Mouse (Mus musculus) G1E (cell line): ENCODE data around the gene Hist2h4. TPM values are rescaled to one million over a fixed set of nuclear protein-coding genes. Genes with fewer than 3 reads are reported as not detected.
"Not testable (repeated sequence)": the region's sequence is repeated elsewhere in the genome, so short reads cannot be mapped to it uniquely, and the experiment has no call there.

Source experiments
- ATAC-seq: 2 replicates; pipeline ENCODE4 v1.8.0; 2016; ENCODE audit warnings: mild to moderate bottlenecking; ENCODE audit not compliant: insufficient number of reproducible peaks, poor library complexity, low FRiP score, severe bottlenecking; ENCODE audit errors: extremely low read depth
- DNase-seq: peaks from one replicate; pipeline ENCODE4 v3.0.0; 2012; ENCODE audit warnings: low spot score
- H3K27me3 ChIP-seq: 2 replicates; pipeline ENCODE4 v1.6.1; 2012; ENCODE audit warnings: mild to moderate bottlenecking, low read length, inconsistent platforms; ENCODE audit not compliant: insufficient read depth
- H3K36me3 ChIP-seq: replicated peaks from 2 replicates; pipeline ENCODE3; 2012; ENCODE audit warnings: mild to moderate bottlenecking, inconsistent platforms
- H3K4me1 ChIP-seq: 2 replicates; pipeline ENCODE4 v1.6.1; 2012; ENCODE audit warnings: low read depth, low read length, inconsistent platforms, mixed read lengths; ENCODE audit not compliant: insufficient read depth
- H3K4me3 ChIP-seq: 2 replicates; pipeline ENCODE4 v1.5.1; 2012; ENCODE audit warnings: low read depth, mild to moderate bottlenecking, inconsistent platforms, low read length, moderate library complexity, mixed read lengths
- H3K9me3 ChIP-seq: replicated peaks from 2 replicates; pipeline ENCODE4 v1.6.1; 2012; ENCODE audit warnings: inconsistent platforms
- CTCF ChIP-seq: IDR thresholded peaks from 2 replicates; pipeline ENCODE4 v1.5.1; 2012; ENCODE audit warnings: low read depth, low read length, inconsistent platforms, mixed read lengths
- GATA1 ChIP-seq: IDR thresholded peaks from 2 replicates; pipeline ENCODE4 v1.6.1; 2012; ENCODE audit warnings: borderline replicate concordance, low read length, inconsistent platforms, mixed read lengths
- GATA2 ChIP-seq: IDR thresholded peaks from 2 replicates; pipeline ENCODE4 v1.6.1; 2012; ENCODE audit warnings: low read depth, low read length, inconsistent platforms, borderline replicate concordance
- POLR2AphosphoS5 ChIP-seq: IDR thresholded peaks from 2 replicates; pipeline ENCODE4 v1.6.1; 2012; ENCODE audit warnings: low read depth, low read length, inconsistent platforms; ENCODE audit not compliant: insufficient replicate concordance
- TAL1 ChIP-seq: conservative IDR thresholded peaks from 2 replicates; pipeline ENCODE4 v1.6.1; 2012; ENCODE audit warnings: low read depth, low read length, inconsistent platforms, mixed read lengths
- polyA plus RNA-seq: library from polyadenylated mRNA; stranded (reverse); fragments of >175 nt; gene quantifications from 2 replicates; pipeline ENCODE4 v1.2.3, GENCODE M21; 2012
- total RNA-seq, 2 experiments: library from RNA; stranded (forward) in 1 of 2; stranded (reverse) in 1 of 2; fragments of 200-1000 nt in 1 of 2; fragments of >200 nt in 1 of 2; fragmentation: Nextera tagmentation in 1 of 2; gene quantifications; 2 replicates each; pipeline ENCODE4 v1.2.3; 2014 to 2017

The Hist2h4 gene
- total and polyA plus RNA-seq, 3 experiments: 1.8 to 490 (median 93.8) TPM

GRCm38 (mm10) chr3:96287334-96287733, 24.2 kb upstream of the Hist2h4 start:
- peak; percentile 44; the same call in 1 of the 2 replicates for TF ChIP-seq CTCF
- not testable (repeated sequence) for DNase-seq, ATAC-seq, H3K4me1 ChIP-seq, H3K36me3 ChIP-seq, H3K4me3 ChIP-seq, H3K9me3 ChIP-seq
- peaks cover 18% of the 10 kb centered on the region for H3K27me3 ChIP-seq

GRCm38 (mm10) chr3:96284457-96284856, 21.3 kb upstream of the Hist2h4 start:
- H3K4me1 ChIP-seq: no peaks in the 10 kb centered on the region; the same call in 1 of the 2 replicates
- no peak for ATAC-seq
- no peaks in the 10 kb centered on the region for H3K36me3 ChIP-seq
- no peak overlapping the region for H3K4me3 ChIP-seq
- DNase-seq: no peak
- H3K9me3 ChIP-seq: peaks cover 4% of the 10 kb centered on the region; the same call in 1 of the 2 replicates
- TF ChIP-seq GATA2: no peak
- TF ChIP-seq GATA1: no peak
- TF ChIP-seq TAL1: no peak
- TF ChIP-seq POLR2AphosphoS5: no peak
- no peak for TF ChIP-seq CTCF
- peaks cover 24% of the 10 kb centered on the region for H3K27me3 ChIP-seq

- TF ChIP-seq CTCF (no peak), GATA2 (no peak), POLR2AphosphoS5 (no peak), GATA1 (no peak), TAL1 (no peak)
- peaks cover 20% of the 10 kb centered on the region for H3K27me3 ChIP-seq
- H3K9me3 ChIP-seq: no peaks in the 10 kb centered on the region
- no peaks in the 10 kb centered on the region for H3K36me3 ChIP-seq
- H3K4me1 ChIP-seq: peaks cover 22% of the 10 kb centered on the region
- H3K4me3 ChIP-seq: no peak overlapping the region
- no peak for DNase-seq
- no peak for ATAC-seq
These were observed 17.5 kb upstream of the Hist2h4 start for GRCm38 (mm10) chr3:96280660-96281059.

GRCm38 (mm10) chr3:96277800-96278624, 14.9 kb upstream of the Hist2h4 start:
- TF ChIP-seq POLR2AphosphoS5 (no peak), CTCF (peak; percentile 74; the same call in 1 of the 2 replicates)
- peak; percentile 66 for ATAC-seq
- Histone ChIP-seq H3K36me3 (no peaks in the 10 kb centered on the region), H3K9me3 (no peaks in the 10 kb centered on the region), H3K27me3 (peaks cover 8% of the 10 kb centered on the region; the same call in 1 of the 2 replicates), H3K4me3 (peak overlapping the region; percentile 71), H3K4me1 (peaks cover 34% of the 10 kb centered on the region)
- peak; percentile 85 for DNase-seq

- no peaks in the 10 kb centered on the region for H3K36me3 ChIP-seq
- no peak for TF ChIP-seq CTCF
- no peak for TF ChIP-seq POLR2AphosphoS5
- TF ChIP-seq TAL1: no peak
- H3K27me3 ChIP-seq: peaks cover 6% of the 10 kb centered on the region; the same call in 1 of the 2 replicates
- no peak for ATAC-seq
- peak; percentile 28 for DNase-seq
- H3K4me3 ChIP-seq: peak overlapping the region; percentile 71
- peaks cover 34% of the 10 kb centered on the region for H3K4me1 ChIP-seq
- no peaks in the 10 kb centered on the region for H3K9me3 ChIP-seq
These were observed 14.3 kb upstream of the Hist2h4 start for GRCm38 (mm10) chr3:96277428-96277799.

GRCm38 (mm10) chr3:96273591-96274465, 10.7 kb upstream of the Hist2h4 start:
- H3K4me1 ChIP-seq: peaks cover 37% of the 10 kb centered on the region
- peak; percentile 19 for DNase-seq
- no peak for TF ChIP-seq GATA1
- TF ChIP-seq TAL1: no peak
- TF ChIP-seq CTCF: 0 out of 2 replicates have a peak, but pooled peaks have one; percentile 3
- no peak for TF ChIP-seq GATA2
- TF ChIP-seq POLR2AphosphoS5: peak; percentile 96; the same call in 1 of the 2 replicates
- H3K4me3 ChIP-seq: peak overlapping the region; percentile 67
- H3K36me3 ChIP-seq: no peaks in the 10 kb centered on the region
- no peaks in the 10 kb centered on the region for H3K27me3 ChIP-seq
- peak; percentile 18 for ATAC-seq
- H3K9me3 ChIP-seq: no peaks in the 10 kb centered on the region
